Mouse (Mus musculus): ENCODE data around the gene Gm2564. TPM values are rescaled to one million over a fixed set of nuclear protein-coding genes. Genes with fewer than 3 reads are reported as not detected.
"Not testable (repeated sequence)": the region's sequence is repeated elsewhere in the genome, so short reads cannot be mapped to it uniquely, and the experiment has no call there.

Gene Gm2564
- 0.34 and 0.41 TPM in 2 replicates for polyA plus RNA-seq (2015; fragmentation: Nextera tagmentation; extraction: Ambion mirVana)

DNA sequence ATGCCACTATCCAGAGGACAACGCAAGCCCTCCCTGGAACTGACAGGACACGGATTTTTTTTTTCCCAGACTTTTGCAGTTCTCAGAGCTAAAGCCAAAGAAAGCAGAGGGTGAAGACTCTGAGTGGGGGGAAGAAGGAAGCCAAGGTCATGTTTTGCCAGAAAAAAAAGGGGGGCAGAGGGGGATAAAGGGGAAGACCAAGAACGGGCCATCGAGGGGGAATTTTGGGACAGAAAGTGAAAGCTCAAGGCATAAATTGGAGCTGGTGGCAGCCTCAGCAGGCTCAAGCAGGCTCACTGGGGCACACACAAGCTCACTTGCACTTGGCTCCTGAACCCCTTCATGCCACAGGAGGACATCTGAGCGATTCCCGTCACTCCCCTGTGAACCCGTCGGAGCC is at the start of gene Gm2564:
Gene Gm2564, plus strand, starts transcription at position 301 of the 400 bp plus-strand sequence.
- H3K4me3 ChIP-seq; H3K9ac ChIP-seq; H3K27ac ChIP-seq; H3K9me3 ChIP-seq; H3K27me3 ChIP-seq (replicated peaks); H3K4me1 ChIP-seq; H3K36me3 ChIP-seq (replicated peaks); ATAC-seq (replicated peaks); H3K4me2 ChIP-seq: not testable (repeated sequence)
- WGBS, result no CpG with 5 or more reads among the region's 8 CpGs

DNA sequence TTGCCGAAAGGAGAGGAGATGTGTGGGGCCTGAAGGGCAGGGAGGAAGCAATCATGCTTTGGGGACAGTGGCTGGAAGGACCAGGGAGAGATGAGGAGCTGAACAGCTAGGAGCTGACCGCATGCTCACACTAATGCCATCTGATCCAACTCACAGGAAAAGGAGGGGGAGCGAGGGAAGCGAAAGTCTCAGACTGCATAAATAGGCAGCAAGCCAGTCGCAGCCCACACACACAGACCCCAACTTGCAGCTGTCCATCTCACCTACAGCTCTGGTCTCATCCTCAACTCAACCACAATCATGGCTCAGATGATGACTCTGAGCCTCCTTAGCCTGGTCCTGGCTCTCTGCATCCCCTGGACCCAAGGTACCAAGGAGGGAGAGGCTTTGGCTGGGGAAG is 17.6 kb upstream of the Gm2564 start, which contains the start of gene Gm10591:
Gene Gm10591, plus strand, starts transcription at position 301 of the 400 bp plus-strand sequence.
- H3K9me3 ChIP-seq; H3K4me3 ChIP-seq; H3K27ac ChIP-seq; ATAC-seq (replicated peaks); H3K27me3 ChIP-seq (replicated peaks); H3K4me2 ChIP-seq; H3K9ac ChIP-seq; H3K36me3 ChIP-seq (replicated peaks); H3K4me1 ChIP-seq: not testable (repeated sequence)
- whole genome bisulfite sequencing, result no CpG with 5 or more reads among the region's 5 CpGs

DNA sequence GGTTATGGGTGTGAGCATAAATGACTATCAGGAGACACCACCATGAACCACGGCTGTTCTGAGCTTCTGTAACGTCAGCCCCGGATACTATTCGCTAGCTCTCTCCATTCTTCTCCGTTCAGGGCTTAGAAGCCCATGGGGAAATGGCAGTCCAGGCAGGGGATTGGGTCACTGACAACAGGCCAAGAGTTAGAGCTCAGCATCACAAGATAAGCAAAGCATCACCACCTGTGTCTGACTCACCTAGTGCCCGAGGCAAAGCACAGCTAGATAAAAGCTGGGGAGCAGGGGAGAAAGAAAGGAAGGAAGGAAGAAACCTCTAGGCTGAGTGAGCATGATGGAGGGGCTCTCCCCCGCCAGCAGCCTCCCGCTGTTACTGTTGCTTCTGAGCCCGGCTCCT is 25.4 kb downstream of the Gm2564 start, which contains the start of gene Ccl27b:
Gene Ccl27b, plus strand, starts transcription at position 301 of the 400 bp plus-strand sequence.
- H3K27ac ChIP-seq; H3K4me2 ChIP-seq; H3K4me3 ChIP-seq; H3K9me3 ChIP-seq; H3K27me3 ChIP-seq (replicated peaks); H3K9ac ChIP-seq; ATAC-seq (replicated peaks); H3K4me1 ChIP-seq; H3K36me3 ChIP-seq (replicated peaks): not testable (repeated sequence)
- no CpG with 5 or more reads among the region's 9 CpGs for WGBS

DNA sequence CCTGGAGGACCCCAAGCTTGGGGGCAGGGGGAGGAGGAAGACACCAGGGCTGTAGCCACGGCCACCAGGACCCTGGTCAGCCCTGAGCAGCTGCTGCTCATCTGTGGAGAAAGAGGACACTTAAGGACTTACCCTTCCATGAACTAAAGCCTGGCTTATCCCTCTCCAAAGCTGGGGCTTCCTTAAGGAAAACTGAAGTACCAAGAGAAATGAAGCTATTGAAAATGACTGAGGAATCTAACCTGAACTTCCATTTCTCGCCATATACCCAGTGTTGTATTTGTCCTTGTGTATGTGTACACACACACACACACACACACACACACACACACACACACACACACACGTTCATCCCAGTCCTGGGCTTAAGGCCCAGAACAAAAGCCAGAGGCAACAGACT is 32.3 kb downstream of the Gm2564 start, which contains the start of gene Il11ra2:
Gene Il11ra2, minus strand, starts transcription at position 101 of the 400 bp plus-strand sequence.
- no CpG with 5 or more reads among the region's 3 CpGs for WGBS
- H3K36me3 ChIP-seq (replicated peaks); ATAC-seq (replicated peaks); H3K4me1 ChIP-seq; H3K9ac ChIP-seq; H3K27ac ChIP-seq; H3K4me2 ChIP-seq; H3K9me3 ChIP-seq; H3K27me3 ChIP-seq (replicated peaks); H3K4me3 ChIP-seq: not testable (repeated sequence)

DNA sequence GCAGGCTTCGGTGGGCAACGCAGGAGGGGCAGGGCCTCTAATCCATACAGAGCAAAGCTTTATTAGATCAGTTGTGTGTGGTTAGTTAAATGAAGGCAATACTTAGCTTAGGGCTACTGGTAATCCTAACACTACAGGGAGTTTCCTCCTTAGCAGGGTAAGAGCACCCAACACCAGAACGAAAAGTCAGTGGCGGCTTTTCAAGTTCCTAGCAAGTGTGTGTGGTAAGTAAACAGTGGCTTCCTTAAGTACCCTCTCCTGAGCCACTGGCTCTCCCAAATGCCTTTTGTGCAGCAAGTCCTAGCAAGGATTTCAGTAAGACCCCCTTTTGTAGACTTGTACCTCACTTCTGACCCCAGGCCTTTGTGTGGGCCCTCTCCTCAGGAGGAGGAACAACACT is 45.9 kb downstream of the Gm2564 start:
- not testable (repeated sequence) for H3K9me3 ChIP-seq; H3K27ac ChIP-seq; H3K9ac ChIP-seq; H3K4me3 ChIP-seq; H3K36me3 ChIP-seq (replicated peaks); H3K27me3 ChIP-seq (replicated peaks); ATAC-seq (replicated peaks); H3K4me2 ChIP-seq; H3K4me1 ChIP-seq
- no CpG with 5 or more reads among the region's 4 CpGs for WGBS

DNA sequence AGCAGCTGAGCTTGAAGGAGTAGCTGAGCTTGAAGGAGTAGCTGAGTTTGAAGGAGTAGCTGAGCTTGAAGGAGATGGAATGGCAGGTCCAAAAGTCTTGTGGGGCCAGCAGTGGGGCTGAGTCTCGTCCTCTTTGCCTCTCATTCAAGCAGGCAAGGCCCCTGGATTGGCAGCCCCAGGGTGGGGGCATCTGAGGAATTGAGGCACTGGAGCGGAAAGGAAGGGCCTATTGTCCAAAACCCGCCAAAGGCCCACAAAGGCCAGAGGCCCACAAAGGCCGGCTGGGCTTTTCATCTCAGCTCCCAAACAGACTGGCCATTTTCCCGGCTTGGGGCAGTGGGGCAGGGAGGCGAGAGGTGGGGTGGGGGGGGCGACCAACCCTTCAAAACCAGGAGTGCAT is 49.8 kb downstream of the Gm2564 start:
- H3K9me3 ChIP-seq; H3K27ac ChIP-seq; H3K27me3 ChIP-seq (replicated peaks); H3K36me3 ChIP-seq (replicated peaks); H3K4me2 ChIP-seq; H3K9ac ChIP-seq; H3K4me1 ChIP-seq; ATAC-seq (replicated peaks); H3K4me3 ChIP-seq: not testable (repeated sequence)
- WGBS, result no CpG with 5 or more reads among the region's 7 CpGs

DNA sequence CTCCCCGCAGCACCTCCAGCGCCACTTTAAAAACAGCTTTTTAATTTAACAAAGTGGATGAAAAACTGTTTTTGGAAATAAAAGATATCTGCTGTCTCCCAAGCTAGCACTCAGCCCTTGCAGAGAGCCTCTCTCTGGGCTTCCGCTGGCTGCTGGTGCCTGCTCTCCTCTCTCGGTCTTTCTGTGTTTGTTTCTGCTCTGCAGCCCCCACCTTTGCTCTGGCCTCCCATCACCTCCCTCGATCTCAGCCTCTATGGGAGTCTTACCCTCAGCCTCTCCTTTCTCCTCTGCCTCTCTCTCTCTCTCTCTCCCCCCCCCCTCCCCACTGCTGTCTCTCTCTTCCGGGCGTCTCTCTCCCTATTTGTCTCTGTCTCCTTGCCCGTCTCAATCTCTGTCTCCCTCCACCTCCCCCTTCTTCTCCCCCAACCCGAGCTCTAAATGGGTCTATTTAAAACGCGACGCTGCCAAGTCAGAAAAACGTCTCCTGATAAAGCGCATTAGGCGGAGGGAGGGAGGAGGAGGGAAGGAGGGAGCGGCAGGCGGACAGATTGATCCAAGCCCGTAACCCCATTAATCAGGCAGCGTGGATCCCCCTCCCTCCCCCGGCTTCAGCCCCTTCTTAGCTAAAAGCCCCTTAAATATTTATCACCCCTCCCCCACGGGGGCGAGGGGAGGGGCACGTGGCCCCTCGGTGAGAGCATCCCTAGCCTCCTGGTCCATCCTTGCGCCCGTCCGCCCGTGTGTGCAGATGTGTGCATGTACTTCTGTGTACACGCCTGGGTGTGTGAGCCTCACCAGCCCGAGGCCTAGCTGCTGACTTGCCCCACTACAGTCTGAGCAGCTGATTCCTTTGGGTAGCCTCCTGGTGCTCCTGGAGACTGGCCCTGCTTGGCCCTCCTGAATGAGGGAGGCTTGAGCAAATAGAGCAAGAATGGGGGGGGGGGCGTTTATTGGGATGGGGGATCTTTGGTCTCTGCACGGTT is 51.1 kb downstream of the Gm2564 start:
- H3K9me3 ChIP-seq; H3K4me1 ChIP-seq; H3K4me3 ChIP-seq; H3K4me2 ChIP-seq; H3K27ac ChIP-seq; H3K9ac ChIP-seq; H3K36me3 ChIP-seq (replicated peaks); H3K27me3 ChIP-seq (replicated peaks): not testable (repeated sequence)
- no CpG with 5 or more reads among the region's 32 CpGs for WGBS
- ATAC-seq (replicated peaks), result peak; percentile 58

Other genes starting within 250 kb of the Gm2564 start
- not detected in 2 replicates for gene Gm21586, start 190.3 kb upstream of the Gm2564 start, polyA plus RNA-seq (2015; fragmentation: Nextera tagmentation; extraction: Ambion mirVana)
- gene Gm2163, start 163.0 kb upstream of the Gm2564 start, polyA plus RNA-seq (2015; fragmentation: Nextera tagmentation; extraction: Ambion mirVana), result 0.11 and 0.32 TPM in 2 replicates
- gene Fam205a2, start 101.5 kb upstream of the Gm2564 start, polyA plus RNA-seq (2015; fragmentation: Nextera tagmentation; extraction: Ambion mirVana), result not detected in 2 replicates
- not detected in 2 replicates for gene Gm10591, start 17.5 kb upstream of the Gm2564 start, polyA plus RNA-seq (2015; fragmentation: Nextera tagmentation; extraction: Ambion mirVana)
- 0.66 TPM in 1 of 2 replicates, not detected in the other for gene Ccl27b, start 25.5 kb downstream of the Gm2564 start, polyA plus RNA-seq (2015; fragmentation: Nextera tagmentation; extraction: Ambion mirVana)
- gene Il11ra2, start 32.2 kb downstream of the Gm2564 start, polyA plus RNA-seq (2015; fragmentation: Nextera tagmentation; extraction: Ambion mirVana), result not detected in 2 replicates
- gene 4930578G10Rik, start 105.8 kb downstream of the Gm2564 start, polyA plus RNA-seq (2015; fragmentation: Nextera tagmentation; extraction: Ambion mirVana), result 0.61 TPM in 1 of 2 replicates, not detected in the other
- gene Ccl19, start 126.9 kb downstream of the Gm2564 start, polyA plus RNA-seq (2015; fragmentation: Nextera tagmentation; extraction: Ambion mirVana), result not detected in 2 replicates
- gene Ccl21a, start 144.3 kb downstream of the Gm2564 start, polyA plus RNA-seq (2015; fragmentation: Nextera tagmentation; extraction: Ambion mirVana), result 1.0 and 1.2 TPM in 2 replicates
- not detected in 2 replicates for gene Fam205a1, start 224.2 kb downstream of the Gm2564 start, polyA plus RNA-seq (2015; fragmentation: Nextera tagmentation; extraction: Ambion mirVana)
- 0.51 and 0.61 TPM in 2 replicates for gene Gm12394, start 227.1 kb downstream of the Gm2564 start, polyA plus RNA-seq (2015; fragmentation: Nextera tagmentation; extraction: Ambion mirVana)
- 1.9 and 2.1 TPM in 2 replicates for gene Fam205c, start 244.5 kb downstream of the Gm2564 start, polyA plus RNA-seq (2015; fragmentation: Nextera tagmentation; extraction: Ambion mirVana)

Measured in midbrain, embryonic 15.5 days (tissue).